Mouse (Mus musculus): ENCODE measurements at regions not wholly inside any gene's neighbourhood (a gene's known extent, or its start where the extent isn't known, plus 50 kb on each side); places are given as distances from the start of the nearest gene placed in this dataset.

- TF ChIP-seq CTCF (IDR thresholded peaks at IDR 0.05; ENCODE audit: low read depth) (peak; percentile 32), EP300 (optimal IDR thresholded peaks at IDR 0.05) (no peak)
Measured at GRCm38 (mm10) chr12:32653096-32653495, 166.2 kb upstream of the Nampt start.

All from stomach, postnatal 0 days (tissue).